Mouse (Mus musculus) MEL (cell line): Measurements from ENCODE around the gene Crybg3. TPM values are rescaled to one million over a fixed set of nuclear protein-coding genes. Genes with fewer than 3 reads are reported as not detected.

Source experiments
- DNase-seq: peaks from one replicate; pipeline ENCODE4 v3.0.0; 2011; ENCODE audit warnings: low read depth, low spot score
- H3K27ac ChIP-seq: 2 replicates; pipeline ENCODE4 v1.5.1; 2012; ENCODE audit warnings: low read depth, mild to moderate bottlenecking, control low read depth, low read length, moderate library complexity; ENCODE audit not compliant: control insufficient read depth
- H3K27me3 ChIP-seq, 2 experiments: fragments of 150-350 bp in 1 of 2; sonication (generic) in 1 of 2; 2 replicates each; pipeline ENCODE4 v1.6.1; 2012; ENCODE audit warnings: low read length in 2 of 2, mild to moderate bottlenecking in 2 of 2, improper control_type of control experiment in 1 of 2, moderate library complexity in 1 of 2; ENCODE audit not compliant: insufficient read depth in 2 of 2, control insufficient read depth in 1 of 2
- H3K36me3 ChIP-seq, 2 experiments: 2 replicates each; pipeline ENCODE4 v1.6.1; 2012 to 2014; ENCODE audit warnings: low read length in 2 of 2, improper control_type of control experiment in 1 of 2, inconsistent platforms in 1 of 2, mild to moderate bottlenecking in 1 of 2; ENCODE audit not compliant: insufficient read depth in 2 of 2, control insufficient read depth in 1 of 2
- H3K4me1 ChIP-seq, 2 experiments: fragments of 150-350 bp in 1 of 2; sonication (generic) in 1 of 2; 2 replicates each; pipeline ENCODE4 v1.6.1; 2012; ENCODE audit warnings: low read length in 2 of 2, improper control_type of control experiment in 1 of 2, mild to moderate bottlenecking in 1 of 2; ENCODE audit not compliant: insufficient read depth in 2 of 2, control insufficient read depth in 1 of 2
- H3K4me3 ChIP-seq, 2 experiments: fragments of 150-350 bp in 1 of 2; sonication (generic) in 1 of 2; 2 replicates each; pipeline ENCODE4 v1.5.1; 2012; ENCODE audit warnings: low read depth in 2 of 2, low read length in 2 of 2, mild to moderate bottlenecking in 2 of 2, moderate library complexity in 2 of 2, control low read depth in 1 of 2, improper control_type of control experiment in 1 of 2; ENCODE audit not compliant: control insufficient read depth in 1 of 2, insufficient read depth in 1 of 2
- H3K79me2 ChIP-seq: 2 replicates; pipeline ENCODE4 v1.6.1; 2012; ENCODE audit warnings: mild to moderate bottlenecking, low read length, moderate library complexity; ENCODE audit not compliant: control insufficient read depth, poor library complexity, insufficient read depth
- H3K9ac ChIP-seq: 2 replicates; pipeline ENCODE4 v1.6.1; 2012; ENCODE audit warnings: low read depth, mild to moderate bottlenecking, control low read depth, low read length, moderate library complexity; ENCODE audit not compliant: control insufficient read depth, poor library complexity, severe bottlenecking
- H3K9me3 ChIP-seq: fragments of 150-350 bp; sonication (generic); replicated peaks from 2 replicates; pipeline ENCODE4 v1.6.1; 2012; ENCODE audit warnings: mild to moderate bottlenecking, low read length, improper control_type of control experiment, moderate library complexity; ENCODE audit not compliant: insufficient read depth
- BHLHE40 ChIP-seq: IDR thresholded peaks from 2 replicates; pipeline ENCODE4 v1.6.1; 2012; ENCODE audit warnings: low read depth, mild to moderate bottlenecking, inconsistent platforms, low read length, improper control_type of control experiment, borderline replicate concordance
- CHD1 ChIP-seq: IDR thresholded peaks from 2 replicates; pipeline ENCODE4 v1.6.1; 2012; ENCODE audit warnings: low read depth, mild to moderate bottlenecking, inconsistent platforms, low read length, improper control_type of control experiment
- CTCF ChIP-seq, 3 experiments: IDR thresholded peaks in 2 of 3; conservative IDR thresholded peaks in 1 of 3; 2 replicates each; pipeline ENCODE4 v1.5.1; 2011 to 2012; ENCODE audit warnings: low read length in 3 of 3, low read depth in 2 of 3, mild to moderate bottlenecking in 2 of 3, improper control_type of control experiment in 1 of 3, inconsistent platforms in 1 of 3, mixed read lengths in 1 of 3, moderate library complexity in 1 of 3; ENCODE audit not compliant: control insufficient read depth in 1 of 3, insufficient read depth in 1 of 3, poor library complexity in 1 of 3, severe bottlenecking in 1 of 3
- EP300 ChIP-seq, 2 experiments: IDR thresholded peaks; 2 replicates each; pipeline ENCODE4 v1.6.1; 2011; ENCODE audit warnings: improper control_type of control experiment in 2 of 2, low read length in 2 of 2, low read depth in 1 of 2, mild to moderate bottlenecking in 1 of 2
- GATA1 ChIP-seq: IDR thresholded peaks from 2 replicates; pipeline ENCODE4 v1.6.1; 2011; ENCODE audit warnings: low read depth, low read length, improper control_type of control experiment
- JUND ChIP-seq: IDR thresholded peaks from 2 replicates; pipeline ENCODE4 v1.6.1; 2011; ENCODE audit warnings: low read depth, mild to moderate bottlenecking, improper control_type of control experiment, low read length
- MAZ ChIP-seq: IDR thresholded peaks from 2 replicates; pipeline ENCODE4 v1.6.1; 2012; ENCODE audit warnings: low read depth, mild to moderate bottlenecking, inconsistent platforms, low read length, improper control_type of control experiment
- MEF2A ChIP-seq: IDR thresholded peaks from 2 replicates; pipeline ENCODE4 v1.6.1; 2014; ENCODE audit warnings: low read depth, mild to moderate bottlenecking, inconsistent platforms, low read length, improper control_type of control experiment; ENCODE audit not compliant: poor library complexity, insufficient replicate concordance, severe bottlenecking; ENCODE audit errors: extremely low read depth
- MXI1 ChIP-seq: IDR thresholded peaks from 2 replicates; pipeline ENCODE4 v1.6.1; 2011; ENCODE audit warnings: mild to moderate bottlenecking, low read depth, low read length, improper control_type of control experiment
- MYB ChIP-seq: IDR thresholded peaks from 2 replicates; pipeline ENCODE4 v1.6.1; 2011; ENCODE audit warnings: mild to moderate bottlenecking, low read depth, low read length, improper control_type of control experiment
- MYC ChIP-seq: IDR thresholded peaks from 2 replicates; pipeline ENCODE4 v1.6.1; 2011; ENCODE audit warnings: low read depth, mild to moderate bottlenecking, low read length, improper control_type of control experiment, moderate library complexity
- NRF1 ChIP-seq: IDR thresholded peaks from 2 replicates; pipeline ENCODE4 v1.6.1; 2014; ENCODE audit warnings: low read depth, mild to moderate bottlenecking, inconsistent platforms, low read length, improper control_type of control experiment, moderate library complexity; ENCODE audit not compliant: poor library complexity, insufficient read depth, severe bottlenecking
- POLR2A ChIP-seq, 2 experiments: IDR thresholded peaks; 2 replicates each; pipeline ENCODE4 v1.6.1; 2011 to 2012; ENCODE audit warnings: low read length in 2 of 2, mild to moderate bottlenecking in 2 of 2, control low read depth in 1 of 2, improper control_type of control experiment in 1 of 2, low read depth in 1 of 2, moderate library complexity in 1 of 2; ENCODE audit not compliant: control insufficient read depth in 1 of 2, insufficient read depth in 1 of 2, poor library complexity in 1 of 2
- RAD21 ChIP-seq: IDR thresholded peaks from 2 replicates; pipeline ENCODE4 v1.6.1; 2011; ENCODE audit warnings: mild to moderate bottlenecking, low read depth, low read length, improper control_type of control experiment
- SMC3 ChIP-seq: IDR thresholded peaks from 2 replicates; pipeline ENCODE4 v1.6.1; 2011; ENCODE audit warnings: low read depth, low read length, improper control_type of control experiment
- TAL1 ChIP-seq: IDR thresholded peaks from 2 replicates; pipeline ENCODE4 v1.6.1; 2012; ENCODE audit warnings: mild to moderate bottlenecking, inconsistent platforms, low read length, moderate library complexity, mixed read lengths
- TCF12 ChIP-seq: IDR thresholded peaks from 2 replicates; pipeline ENCODE4 v1.6.1; 2014; ENCODE audit warnings: low read depth, mild to moderate bottlenecking, inconsistent platforms, low read length, improper control_type of control experiment, moderate library complexity
- UBTF ChIP-seq: IDR thresholded peaks from 2 replicates; pipeline ENCODE4 v1.6.1; 2012; ENCODE audit warnings: low read depth, mild to moderate bottlenecking, inconsistent platforms, low read length, improper control_type of control experiment, moderate library complexity, borderline replicate concordance; ENCODE audit not compliant: insufficient read depth
- USF1 ChIP-seq: IDR thresholded peaks from 2 replicates; pipeline ENCODE4 v1.6.1; 2014; ENCODE audit warnings: low read depth, mild to moderate bottlenecking, inconsistent platforms, low read length, improper control_type of control experiment, moderate library complexity
- ZC3H11A ChIP-seq: IDR thresholded peaks from 2 replicates; pipeline ENCODE4 v1.6.1; 2012; ENCODE audit warnings: low read depth, mild to moderate bottlenecking, inconsistent platforms, low read length, improper control_type of control experiment
- ZMIZ1 ChIP-seq: IDR thresholded peaks from 2 replicates; pipeline ENCODE4 v1.6.1; 2012; ENCODE audit warnings: low read depth, mild to moderate bottlenecking, inconsistent platforms, low read length, improper control_type of control experiment, moderate library complexity
- ZNF384 ChIP-seq: IDR thresholded peaks from 2 replicates; pipeline ENCODE4 v1.6.1; 2012; ENCODE audit warnings: low read depth, mild to moderate bottlenecking, inconsistent platforms, low read length, improper control_type of control experiment
- polyA plus RNA-seq, 2 experiments: library from polyadenylated mRNA; stranded (reverse) in 1 of 2; unstranded in 1 of 2; fragments of >175 nt in 1 of 2; fragments of >200 nt in 1 of 2; gene quantifications; 2 replicates each; pipeline versions ENCODE4 v1.2.1 to v1.2.4; 2012; ENCODE audit warnings: low replicate concordance in 2 of 2, low read depth in 1 of 2; ENCODE audit not compliant: insufficient read length in 2 of 2, insufficient read depth in 1 of 2, missing spikeins in 1 of 2
- total RNA-seq: library from RNA; depleted of rRNA; stranded (reverse); fragments of 300-350 nt; gene quantifications from 2 replicates; pipeline ENCODE4 v1.2.3, GENCODE M21; 2012

Crybg3 gene
- total and polyA plus RNA-seq, 3 experiments = 0.63 to 0.73 TPM; not detected in 1

GRCm38 (mm10) chr16:59540944-59541343 lies 59.8 kb downstream of the Crybg3 start:
- Histone ChIP-seq H3K79me2 (no peaks in the 10 kb centered on the region), H3K4me3 (no peak overlapping the region), H3K9ac (no peak overlapping the region), H3K4me1 (no peaks in the 10 kb centered on the region), H3K36me3 (no peaks in the 10 kb centered on the region), H3K27ac (no peak overlapping the region), H3K9me3 (no peaks in the 10 kb centered on the region), H3K27me3 (no peaks in the 10 kb centered on the region; a peak in 1 of 4 replicates)
- no peak for DNase-seq
- TF ChIP-seq TAL1 (no peak), CHD1 (no peak), TCF12 (no peak), SMC3 (no peak), JUND (no peak), EP300 (IDR thresholded peaks at IDR 0.05; ENCODE audit: low read depth in 1 of 2, low read length in 2 of 2) (no peak), UBTF (no peak), RAD21 (no peak), NRF1 (no peak), BHLHE40 (no peak), MXI1 (no peak), MAZ (no peak), CTCF (IDR thresholded peaks at IDR 0.05 in 2 of 3, conservative IDR thresholded peaks at IDR 0.05 in 1 of 3; ENCODE audit: control insufficient read depth in 1 of 3, insufficient read depth in 1 of 3, low read depth in 2 of 3, low read length in 3 of 3, poor library complexity in 1 of 3, severe bottlenecking in 1 of 3) (no peak)

GRCm38 (mm10) chr16:59535673-59536072 lies 65.1 kb downstream of the Crybg3 start:
- no peak overlapping the region for H3K4me3 ChIP-seq
- no peak for DNase-seq
- H3K27ac ChIP-seq = no peak overlapping the region
- no peak overlapping the region for H3K9ac ChIP-seq
- TF ChIP-seq EP300 (IDR thresholded peaks at IDR 0.05; ENCODE audit: low read depth in 1 of 2, low read length in 2 of 2) (no peak), GATA1 (no peak), ZMIZ1 (no peak), CTCF (IDR thresholded peaks at IDR 0.05 in 2 of 3, conservative IDR thresholded peaks at IDR 0.05 in 1 of 3; ENCODE audit: control insufficient read depth in 1 of 3, insufficient read depth in 1 of 3, low read depth in 2 of 3, low read length in 3 of 3, poor library complexity in 1 of 3, severe bottlenecking in 1 of 3) (no peak), ZC3H11A (no peak), USF1 (no peak), POLR2A (IDR thresholded peaks at IDR 0.05; ENCODE audit: control insufficient read depth in 1 of 2, insufficient read depth in 1 of 2, low read depth in 1 of 2, low read length in 2 of 2, poor library complexity in 1 of 2) (no peak), MYB (no peak), UBTF (no peak), JUND (no peak), MEF2A (no peak), NRF1 (no peak), CHD1 (no peak), MYC (no peak), ZNF384 (no peak), MXI1 (no peak), TCF12 (no peak)
- H3K27me3 ChIP-seq = no peaks in the 10 kb centered on the region
- no peaks in the 10 kb centered on the region for H3K79me2 ChIP-seq
- no peaks in the 10 kb centered on the region for H3K36me3 ChIP-seq
- H3K4me1 ChIP-seq = no peaks in the 10 kb centered on the region
- H3K9me3 ChIP-seq = no peaks in the 10 kb centered on the region
